Mouse (Mus musculus) testis, adult 2 months (tissue): ENCODE measurements at regions not wholly inside any gene's neighbourhood (a gene's known extent, or its start where the extent isn't known, plus 50 kb on each side); places are given as distances from the start of the nearest gene placed in this dataset.

Experiments used
- CTCF ChIP-seq: fragments of 200-500 bp; IDR thresholded peaks from 2 replicates; pipeline ENCODE4 v1.5.1; 2012; ENCODE audit warnings: low read depth, mild to moderate bottlenecking, inconsistent platforms, low read length, moderate library complexity; ENCODE audit not compliant: control insufficient read depth, insufficient read depth, insufficient replicate concordance
- POLR2A ChIP-seq: fragments of 200-500 bp; IDR thresholded peaks from 2 replicates; pipeline ENCODE4 v1.6.1; 2012; ENCODE audit warnings: low read depth, mild to moderate bottlenecking, inconsistent platforms, low read length, moderate library complexity; ENCODE audit not compliant: control insufficient read depth

DNA sequence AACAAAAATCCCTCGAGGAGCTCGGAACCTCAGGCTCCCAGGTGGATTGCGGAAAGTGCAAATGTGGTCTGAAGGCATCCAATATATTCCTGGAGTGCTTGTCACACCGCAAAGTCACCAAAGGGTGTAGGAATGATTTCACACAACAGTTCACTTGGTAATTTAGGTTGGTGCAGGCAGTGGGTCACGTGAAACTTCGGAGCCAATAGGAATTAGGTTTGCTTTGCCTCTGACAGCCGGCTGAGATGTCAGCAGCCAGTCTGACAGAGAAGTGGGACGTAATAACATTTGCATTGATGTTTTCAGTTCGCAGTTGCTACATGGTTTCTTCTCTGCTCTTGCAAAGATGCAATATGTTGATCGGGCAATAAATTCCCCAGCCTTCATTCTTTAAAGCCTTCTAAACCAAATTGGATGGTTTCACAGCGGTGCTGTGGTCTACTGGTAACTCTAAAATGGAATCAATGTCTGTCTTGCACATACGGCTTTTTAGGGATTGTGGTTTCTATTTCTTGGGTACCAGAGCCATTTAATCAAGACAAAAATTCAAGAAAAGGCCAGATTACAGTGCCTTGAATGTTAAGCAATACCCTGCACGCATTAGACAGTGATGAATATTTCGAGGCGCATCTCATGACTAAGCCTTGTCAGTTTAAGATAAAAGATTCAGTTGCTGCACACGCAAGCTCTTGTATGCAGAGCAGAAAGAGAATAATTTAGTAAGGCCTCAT, 149.2 kb downstream of the Mtx2 start:
- no peak for TF ChIP-seq POLR2A
- TF ChIP-seq CTCF: no peak
